In the genomic region with DNA sequence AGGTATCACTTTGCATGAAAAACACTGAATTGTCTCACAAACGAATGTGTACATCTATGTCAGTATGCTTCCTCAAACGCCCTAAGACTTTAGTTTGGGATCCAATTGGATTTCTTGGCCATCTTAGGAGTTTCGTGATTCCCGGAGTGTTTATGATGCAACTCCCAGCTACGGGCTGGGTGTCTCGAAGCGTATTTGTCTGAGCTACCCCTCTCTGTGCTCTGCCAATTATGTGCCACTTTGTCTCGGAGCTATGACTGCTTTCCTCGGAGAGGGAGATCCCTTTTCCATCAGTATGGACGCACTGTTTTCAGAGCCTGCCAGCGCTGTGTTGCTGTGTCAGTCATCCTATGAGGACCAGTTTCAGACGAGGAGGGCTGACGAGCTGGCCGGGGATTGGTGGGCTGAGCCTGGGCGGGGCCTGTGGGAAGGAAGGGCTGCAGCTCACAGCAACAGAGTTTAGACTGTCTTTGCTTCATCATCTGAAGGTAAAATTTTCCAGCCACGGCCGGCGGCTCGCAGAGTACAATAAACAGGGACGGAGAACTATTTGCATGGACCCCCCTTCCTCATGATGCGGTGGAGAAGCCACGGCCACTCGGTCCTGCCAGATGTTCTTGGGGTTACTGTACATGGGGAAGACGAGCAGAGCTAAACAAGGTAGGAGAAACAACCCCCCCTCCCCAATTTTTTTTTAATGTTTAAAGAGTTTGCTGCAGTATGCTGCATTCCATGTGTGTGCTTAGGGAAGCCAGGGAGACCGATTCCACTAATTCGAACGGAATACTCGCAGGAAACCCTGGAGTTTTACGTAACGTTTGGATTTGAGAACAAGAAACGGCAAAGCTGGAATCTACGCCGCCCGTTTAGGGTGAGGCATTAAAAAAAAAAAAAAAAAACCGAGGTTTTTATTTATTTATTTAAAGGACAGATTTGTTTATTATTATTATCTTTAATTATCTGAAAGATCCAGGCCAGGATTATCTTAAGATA, we compare ENCODE assay signal across 8 mouse cellular contexts. TPM values are rescaled to one million over a fixed set of nuclear protein-coding genes. Genes with fewer than 3 reads are reported as not detected.
DNase-seq lines count a peak whose midpoint lies in the region; ATAC-seq and TF ChIP-seq lines count a peak whose summit lies in the region.

Gene Mbnl2 (plus strand): TSS at position 424 of the 993 bp plus-strand sequence.

- DNase-seq in A20 (ENCODE audit: low read depth, low spot score) (peak; percentile 93), liver (peak; percentile 95)
- DNase-seq in heart, adult 9 months (ENCODE audit: low spot score in 2 of 2), result peak; percentile 97 to 98
- DNase-seq in spleen, postnatal 4 days (ENCODE audit: low spot score in 2 of 2), result peak; percentile 92 to 94

- peak within 1 kb of the TSS; percentile 81 for H3K4me3 ChIP-seq in bone marrow macrophage, adult 2 months (ENCODE audit: insufficient read depth, low read length)
- peak within 1 kb of the TSS; percentile 91 for H3K4me3 ChIP-seq in embryonic fibroblast, embryonic 13.5 days (ENCODE audit: insufficient read depth, low read length)
- H3K4me3 ChIP-seq in kidney, embryonic 15.5 days (replicated peaks), result peak within 1 kb of the TSS; percentile 79

- H3K4me2 ChIP-seq in kidney, embryonic 15.5 days, result peak within 1 kb of the TSS; percentile 72

- peak; percentile 97 for ATAC-seq in kidney, embryonic 15.5 days (replicated peaks; ENCODE audit: low FRiP score)
- peak; percentile 94 for ATAC-seq in monocyte, adult 5-6 weeks (replicated peaks; ENCODE audit: insufficient number of reproducible peaks, low FRiP score, low TSS enrichment, poor library complexity, severe bottlenecking)

- no peak for TF ChIP-seq CTCF in bone marrow macrophage, adult 2 months (IDR thresholded peaks at IDR 0.05; ENCODE audit: low read depth, low read length)
- no peak for TF ChIP-seq CTCF in embryonic fibroblast, embryonic 13.5 days (IDR thresholded peaks at IDR 0.05; ENCODE audit: borderline replicate concordance, insufficient read depth, low read length)

- H3K27me3 ChIP-seq in kidney, embryonic 15.5 days, result no peaks in the 10 kb centered on the region

- peak within 1 kb of the TSS; percentile 72 for H3K9ac ChIP-seq in kidney, embryonic 15.5 days

- H3K9me3 ChIP-seq in kidney, embryonic 15.5 days (replicated peaks), result no peaks in the 10 kb centered on the region

- peaks cover 27% of the 10 kb centered on the region for H3K4me1 ChIP-seq in bone marrow macrophage, adult 2 months (ENCODE audit: control insufficient read depth, insufficient read depth, low read length)
- peaks cover 13% of the 10 kb centered on the region for H3K4me1 ChIP-seq in embryonic fibroblast, embryonic 13.5 days (ENCODE audit: control insufficient read depth, insufficient read depth, low read length)
- peaks cover 46% of the 10 kb centered on the region for H3K4me1 ChIP-seq in kidney, embryonic 15.5 days

- H3K27ac ChIP-seq in bone marrow macrophage, adult 2 months (ENCODE audit: insufficient read depth, low read depth, low read length), result peak within 1 kb of the TSS; percentile 87
- peak within 1 kb of the TSS; percentile 85 for H3K27ac ChIP-seq in embryonic fibroblast, embryonic 13.5 days (ENCODE audit: insufficient read depth, low read length)
- H3K27ac ChIP-seq in kidney, embryonic 15.5 days, result peak within 1 kb of the TSS; percentile 97

- H3K36me3 ChIP-seq in kidney, embryonic 15.5 days, result no peaks in the 10 kb centered on the region

- under 1% methylated on average over 35 of the region's 35 CpGs for WGBS in kidney, embryonic 15.5 days

- no peak for TF ChIP-seq POLR2A in bone marrow macrophage, adult 2 months (IDR thresholded peaks at IDR 0.05; ENCODE audit: borderline replicate concordance, low read depth, low read length)
- TF ChIP-seq POLR2A in embryonic fibroblast, embryonic 13.5 days (IDR thresholded peaks at IDR 0.05; ENCODE audit: low read depth, low read length), result peak; percentile 95

RNA-seq across cellular contexts. Expression of gene Mbnl2, which starts in this region (rescaled TPM):
- polyA plus RNA-seq in bone marrow macrophage, adult 2 months (2012; ENCODE audit: insufficient read depth, insufficient read length, missing spikeins), result 98.2 and 110 TPM in 2 replicates
- polyA plus RNA-seq in embryonic fibroblast, embryonic 13.5 days (2011; ENCODE audit: insufficient read length, low read depth, missing spikeins), result 207 and 222 TPM in 2 replicates
- polyA plus RNA-seq in kidney, embryonic 15.5 days (2015; fragmentation: Nextera tagmentation; extraction: Ambion mirVana), result 91.4 and 91.7 TPM in 2 replicates
- total RNA-seq in monocyte, adult 5-6 weeks (2017), result 77.3 to 125 TPM (median 112 TPM) in 3 replicates

Comparison
In these comparisons a context has a peak if more than half of its experiments do, and no peak if none do; other contexts are left out.
1. Peak in every context shown above with its lines: DNase-seq, ATAC-seq, H3K4me3 ChIP-seq and H3K27ac ChIP-seq.